Mouse (Mus musculus) limb, embryonic 14.5 days (tissue): ENCODE data around the gene Sox4. TPM values are rescaled to one million over a fixed set of nuclear protein-coding genes. Genes with fewer than 3 reads are reported as not detected.

Source experiments
- ATAC-seq: fragments of 200-750 bp; cut with Nextera tagmentation; 2 replicates; pipeline ENCODE4 v1.8.0; 2017; ENCODE audit warnings: low read depth, moderate number of reproducible peaks, moderate TSS enrichment; ENCODE audit not compliant: low FRiP score
- DNase-seq: peaks from one replicate; pipeline ENCODE4 v3.0.0-alpha.2; 2015; ENCODE audit warnings: low spot score
- H3K27ac ChIP-seq: fragments of 300-500 bp; sonication (generic); replicated peaks from 2 replicates; pipeline ENCODE4 v1.5.1; 2014; ENCODE audit warnings: low read depth, mild to moderate bottlenecking, low read length, moderate library complexity, mixed read lengths
- H3K27me3 ChIP-seq: fragments of 300-500 bp; sonication (generic); 2 replicates; pipeline ENCODE4 v1.6.1; 2014; ENCODE audit warnings: low read length, mixed read lengths; ENCODE audit not compliant: control insufficient read depth, insufficient read depth
- H3K36me3 ChIP-seq: fragments of 300-500 bp; sonication (generic); 2 replicates; pipeline ENCODE4 v1.6.1; 2014; ENCODE audit warnings: mild to moderate bottlenecking, low read length, moderate library complexity, mixed read lengths; ENCODE audit not compliant: control insufficient read depth, insufficient read depth
- H3K4me1 ChIP-seq: fragments of 300-500 bp; sonication (generic); 2 replicates; pipeline ENCODE4 v1.6.1; 2014; ENCODE audit warnings: antibody characterized with exemption, low read length, mixed read lengths; ENCODE audit not compliant: control insufficient read depth, insufficient read depth
- H3K4me2 ChIP-seq: fragments of 300-500 bp; sonication (generic); replicated peaks from 2 replicates; pipeline ENCODE4 v1.6.1; 2014; ENCODE audit warnings: low read depth, mild to moderate bottlenecking, low read length, moderate library complexity; ENCODE audit not compliant: severe bottlenecking
- H3K4me3 ChIP-seq: fragments of 300-500 bp; sonication (generic); replicated peaks from 2 replicates; pipeline ENCODE4 v1.5.1; 2014; ENCODE audit warnings: low read length
- H3K9ac ChIP-seq: fragments of 300-500 bp; sonication (generic); 2 replicates; pipeline ENCODE4 v1.6.1; 2014; ENCODE audit warnings: mild to moderate bottlenecking, low read depth, low read length, moderate library complexity; ENCODE audit not compliant: severe bottlenecking
- H3K9me3 ChIP-seq: fragments of 300-500 bp; sonication (generic); 2 replicates; pipeline ENCODE4 v1.6.1; 2016; ENCODE audit warnings: low read length; ENCODE audit not compliant: control insufficient read depth
- POLR2A ChIP-seq: fragments of 200-500 bp; IDR thresholded peaks from 2 replicates; pipeline ENCODE4 v1.8.0; 2012; ENCODE audit warnings: inconsistent platforms, mild to moderate bottlenecking, moderate library complexity, borderline replicate concordance; ENCODE audit not compliant: insufficient read depth, insufficient read length; ENCODE audit errors: extremely low read depth
- WGBS: fragments of 180-500 bp; shearing (Covaris S2); extraction: QIAGEN DNeasy Blood & Tissue Kit; methylation state at CpG from one replicate; pipeline ENCODE4 v1.1.7; 2014; 5-methylcytosine and 5-hydroxymethylcytosine counted together
- polyA plus RNA-seq, 2 experiments: library from polyadenylated mRNA; depleted of rRNA in 1 of 2; stranded (reverse) in 1 of 2; unstranded in 1 of 2; fragments of >200 nt; fragmentation: Nextera tagmentation in 1 of 2; extraction: Ambion mirVana in 1 of 2; gene quantifications; 2 replicates each; pipeline versions ENCODE4 v1.2.1 to v1.2.3; 2012 to 2014

The Sox4 gene
- polyA plus RNA-seq, 2 experiments = 67.1 to 84.9 TPM

DNA sequence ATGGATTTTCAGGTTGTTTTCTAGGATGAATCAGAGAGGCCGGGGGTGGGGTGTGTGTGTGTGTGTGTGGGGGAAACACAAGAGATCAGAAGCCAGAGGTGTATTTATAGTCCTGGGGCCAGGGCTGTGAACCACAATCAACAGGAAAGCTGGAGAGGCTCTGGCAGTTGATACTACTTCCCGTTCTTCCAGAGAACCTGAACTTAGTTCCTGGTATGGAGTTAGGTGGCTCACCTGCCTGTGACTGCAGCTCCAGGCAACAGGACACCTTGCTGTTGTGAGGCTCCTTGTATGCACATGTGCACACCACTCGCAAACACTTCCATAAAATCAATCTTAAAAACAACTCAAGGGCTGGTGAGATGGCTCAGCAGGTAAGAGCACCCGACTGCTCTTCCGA lies 7.8 kb downstream of the Sox4 start:
- no peaks in the 10 kb centered on the region for H3K27me3 ChIP-seq
- H3K4me3 ChIP-seq = no peak overlapping the region
- no peak for TF ChIP-seq POLR2A
- no peak overlapping the region for H3K27ac ChIP-seq
- H3K4me2 ChIP-seq = no peak overlapping the region
- 85% methylated on average over 5 of the region's 5 CpGs for WGBS
- H3K4me1 ChIP-seq = peaks cover 10% of the 10 kb centered on the region
- DNase-seq (no peak), ATAC-seq (no peak)
- 0 out of 2 replicates have a peak, but pooled peaks cover 7% of the 10 kb centered on the region for H3K36me3 ChIP-seq
- H3K9me3 ChIP-seq = no peaks in the 10 kb centered on the region
- H3K9ac ChIP-seq = no peak overlapping the region

DNA sequence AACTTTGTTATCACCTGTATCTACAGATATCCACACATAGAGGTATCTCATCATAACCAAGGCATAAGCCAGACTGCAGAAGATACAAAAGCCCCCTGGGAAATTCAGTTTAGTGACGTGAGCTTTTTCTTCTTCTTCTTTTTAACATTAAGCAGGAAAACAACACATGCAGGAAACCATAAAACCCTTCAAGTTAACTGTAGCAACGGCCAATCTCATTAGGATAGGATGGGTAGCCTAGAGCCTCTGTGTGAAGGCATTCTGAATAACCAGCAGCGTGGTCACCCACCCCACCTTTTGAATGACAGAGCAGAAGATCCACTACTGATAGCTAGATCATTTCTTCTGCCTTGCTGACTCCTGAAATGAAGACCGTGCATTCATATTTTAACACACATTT lies 10.6 kb downstream of the Sox4 start:
- WGBS = 53% methylated on average over 4 of the region's 4 CpGs

GRCm38 (mm10) chr13:28941983-28942630 lies 11.4 kb downstream of the Sox4 start:
- no peak for TF ChIP-seq POLR2A
- H3K4me2 ChIP-seq = no peak overlapping the region
- no peak for ATAC-seq
- 24% methylated on average over 4 of the region's 4 CpGs for WGBS
- no peaks in the 10 kb centered on the region for H3K9me3 ChIP-seq
- H3K9ac ChIP-seq = no peak overlapping the region
- H3K27ac ChIP-seq = no peak overlapping the region
- no peak for DNase-seq
- no peaks in the 10 kb centered on the region for H3K27me3 ChIP-seq
- H3K36me3 ChIP-seq = no peaks in the 10 kb centered on the region
- H3K4me3 ChIP-seq = no peak overlapping the region
- no peaks in the 10 kb centered on the region; the same call in 1 of the 2 replicates for H3K4me1 ChIP-seq

More for the DNA sequence above, 10.6 kb downstream of the Sox4 start:
- peaks cover 3% of the 10 kb centered on the region for H3K4me1 ChIP-seq
- no peak overlapping the region for H3K27ac ChIP-seq
- H3K9me3 ChIP-seq = no peaks in the 10 kb centered on the region
- no peak overlapping the region for H3K4me2 ChIP-seq
- no peak overlapping the region for H3K9ac ChIP-seq
- no peak for ATAC-seq
- no peak overlapping the region for H3K4me3 ChIP-seq
- no peak for TF ChIP-seq POLR2A
- DNase-seq = no peak
- H3K27me3 ChIP-seq = no peaks in the 10 kb centered on the region
- H3K36me3 ChIP-seq = no peaks in the 10 kb centered on the region

DNA sequence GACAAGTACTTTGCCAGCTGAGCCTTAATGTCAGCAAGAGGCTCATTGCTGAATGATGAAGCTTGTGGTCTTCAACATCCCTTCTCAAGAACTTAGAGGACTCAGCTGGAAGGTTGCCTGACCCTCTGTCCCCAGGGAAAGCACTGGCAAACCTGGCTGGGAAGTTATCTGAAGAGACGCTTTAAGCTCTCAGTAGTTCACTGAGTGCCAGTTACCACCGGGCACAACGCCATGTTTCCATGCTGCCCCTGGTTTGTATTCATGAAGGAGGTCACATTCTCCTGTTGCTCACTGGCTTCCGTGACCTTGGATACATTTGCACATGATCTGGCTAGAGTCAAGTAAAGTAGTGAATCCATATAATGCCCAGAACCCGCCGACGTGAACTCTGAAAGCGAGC lies 20.1 kb downstream of the Sox4 start:
- H3K4me2 ChIP-seq = no peak overlapping the region
- H3K9ac ChIP-seq = no peak overlapping the region
- H3K36me3 ChIP-seq = no peaks in the 10 kb centered on the region
- DNase-seq (no peak), ATAC-seq (no peak)
- no peak overlapping the region for H3K27ac ChIP-seq
- no peak overlapping the region for H3K4me3 ChIP-seq
- H3K27me3 ChIP-seq = no peaks in the 10 kb centered on the region
- H3K4me1 ChIP-seq = no peaks in the 10 kb centered on the region
- H3K9me3 ChIP-seq = no peaks in the 10 kb centered on the region
- WGBS = 90% methylated on average over 8 of the region's 8 CpGs
- no peak for TF ChIP-seq POLR2A

GRCm38 (mm10) chr13:28931776-28932175 lies 21.7 kb downstream of the Sox4 start:
- Histone ChIP-seq H3K4me3 (no peak overlapping the region), H3K4me2 (no peak overlapping the region), H3K27ac (no peak overlapping the region), H3K27me3 (no peaks in the 10 kb centered on the region), H3K4me1 (no peaks in the 10 kb centered on the region), H3K9me3 (no peaks in the 10 kb centered on the region), H3K9ac (no peak overlapping the region), H3K36me3 (no peaks in the 10 kb centered on the region)
- 32% methylated on average over 3 of the region's 3 CpGs for WGBS
- no peak for ATAC-seq
- TF ChIP-seq POLR2A = no peak
- no peak for DNase-seq
